Mouse (Mus musculus) CH12.LX (cell line): Measurements from ENCODE around the gene Artn. TPM values are rescaled to one million over a fixed set of nuclear protein-coding genes. Genes with fewer than 3 reads are reported as not detected.

Source experiments
- DNase-seq: peaks from one replicate; pipeline ENCODE4 v3.0.0-alpha.2; 2013; ENCODE audit errors: extremely low read depth
- H3K27ac ChIP-seq: 2 replicates; pipeline ENCODE4 v1.5.1; 2012; ENCODE audit warnings: low read depth, mild to moderate bottlenecking, control low read depth, moderate library complexity; ENCODE audit not compliant: insufficient read depth
- H3K27me3 ChIP-seq: replicated peaks from 2 replicates; pipeline ENCODE3; 2012; ENCODE audit warnings: inconsistent platforms
- H3K36me3 ChIP-seq, 2 experiments: replicated peaks in 1 of 2; 2 replicates each; pipeline versions ENCODE3 to v1.6.1; 2012; ENCODE audit warnings: inconsistent platforms in 1 of 2, low read length in 1 of 2, mild to moderate bottlenecking in 1 of 2, mixed read lengths in 1 of 2, moderate library complexity in 1 of 2; ENCODE audit not compliant: control insufficient read depth in 1 of 2, insufficient read depth in 1 of 2
- H3K4me1 ChIP-seq, 2 experiments: 2 replicates each; pipeline ENCODE4 v1.6.1; 2012; ENCODE audit warnings: inconsistent platforms in 1 of 2, moderate library complexity in 1 of 2; ENCODE audit not compliant: insufficient read depth in 2 of 2, control insufficient read depth in 1 of 2
- H3K4me2 ChIP-seq: 2 replicates; pipeline ENCODE4 v1.6.1; 2012; ENCODE audit warnings: low read depth, mild to moderate bottlenecking, control low read depth; ENCODE audit not compliant: poor library complexity, insufficient read depth, severe bottlenecking
- H3K4me3 ChIP-seq, 3 experiments: fragments of 150-350 bp in 1 of 3; sonication (generic) in 1 of 3; replicated peaks in 1 of 3; 2 replicates each; pipeline versions ENCODE3 to v1.5.1; 2011 to 2012; ENCODE audit warnings: low read depth in 2 of 3, low read length in 2 of 3, mild to moderate bottlenecking in 2 of 3, moderate library complexity in 2 of 3, control low read depth in 1 of 3, improper control_type of control experiment in 1 of 3, inconsistent platforms in 1 of 3, mixed read lengths in 1 of 3; ENCODE audit not compliant: poor library complexity in 1 of 3
- H3K79me2 ChIP-seq: replicated peaks from 2 replicates; pipeline ENCODE4 v1.6.1; 2012; ENCODE audit warnings: mild to moderate bottlenecking, moderate library complexity; ENCODE audit not compliant: control insufficient read depth, poor library complexity, insufficient read depth, severe bottlenecking; ENCODE audit errors: extremely low read depth
- H3K9ac ChIP-seq: 2 replicates; pipeline ENCODE4 v1.6.1; 2012; ENCODE audit warnings: low read depth, mild to moderate bottlenecking, control low read depth, moderate library complexity; ENCODE audit not compliant: insufficient read depth
- H3K9me3 ChIP-seq: replicated peaks from 2 replicates; pipeline ENCODE3; 2012; ENCODE audit warnings: low read length, inconsistent platforms, mixed read lengths
- CTCF ChIP-seq, 2 experiments: IDR thresholded peaks in 1 of 2; conservative IDR thresholded peaks in 1 of 2; 2 replicates each; pipeline ENCODE4 v1.5.1; 2011 to 2012; ENCODE audit warnings: low read depth in 2 of 2, low read length in 2 of 2, improper control_type of control experiment in 1 of 2, inconsistent platforms in 1 of 2, mild to moderate bottlenecking in 1 of 2, moderate library complexity in 1 of 2
- GABPA ChIP-seq: IDR thresholded peaks from 2 replicates; pipeline ENCODE4 v1.6.1; 2012; ENCODE audit warnings: low read depth, low read length, improper control_type of control experiment, inconsistent platforms; ENCODE audit not compliant: insufficient replicate concordance
- HCFC1 ChIP-seq: IDR thresholded peaks from 2 replicates; pipeline ENCODE4 v1.6.1; 2012; ENCODE audit warnings: low read depth, mild to moderate bottlenecking, inconsistent platforms, low read length, improper control_type of control experiment
- MAX ChIP-seq: IDR thresholded peaks from 2 replicates; pipeline ENCODE4 v1.6.1; 2011; ENCODE audit warnings: low read length, improper control_type of control experiment
- MEF2A ChIP-seq: IDR thresholded peaks from 2 replicates; pipeline ENCODE4 v1.6.1; 2014; ENCODE audit warnings: low read depth, mild to moderate bottlenecking, inconsistent platforms, low read length, improper control_type of control experiment, borderline replicate concordance
- NRF1 ChIP-seq: IDR thresholded peaks from 2 replicates; pipeline ENCODE4 v1.6.1; 2014; ENCODE audit warnings: low read depth, mild to moderate bottlenecking, inconsistent platforms, low read length, improper control_type of control experiment, moderate library complexity
- POLR2A ChIP-seq: IDR thresholded peaks from 2 replicates; pipeline ENCODE4 v1.6.1; 2011; ENCODE audit warnings: low read depth, mild to moderate bottlenecking, improper control_type of control experiment, low read length
- RAD21 ChIP-seq: IDR thresholded peaks from 2 replicates; pipeline ENCODE4 v1.6.1; 2011; ENCODE audit warnings: low read depth, mild to moderate bottlenecking, low read length, improper control_type of control experiment, moderate library complexity
- RCOR1 ChIP-seq: conservative IDR thresholded peaks from 2 replicates; pipeline ENCODE4 v1.6.1; 2012; ENCODE audit warnings: low read depth, mild to moderate bottlenecking, inconsistent platforms, low read length, improper control_type of control experiment
- SMC3 ChIP-seq: IDR thresholded peaks from 2 replicates; pipeline ENCODE4 v1.6.1; 2011; ENCODE audit warnings: low read depth, low read length, improper control_type of control experiment
- TCF12 ChIP-seq: IDR thresholded peaks from 2 replicates; pipeline ENCODE4 v1.6.1; 2014; ENCODE audit warnings: low read depth, mild to moderate bottlenecking, inconsistent platforms, low read length, improper control_type of control experiment
- USF2 ChIP-seq: conservative IDR thresholded peaks from 2 replicates; pipeline ENCODE4 v1.6.1; 2011; ENCODE audit warnings: low read depth, low read length, improper control_type of control experiment
- ZKSCAN1 ChIP-seq: IDR thresholded peaks from 2 replicates; pipeline ENCODE4 v1.6.1; 2012; ENCODE audit warnings: low read depth, inconsistent platforms, low read length, improper control_type of control experiment, borderline replicate concordance
- ZMIZ1 ChIP-seq: IDR thresholded peaks from 2 replicates; pipeline ENCODE4 v1.6.1; 2012; ENCODE audit warnings: low read depth, mild to moderate bottlenecking, inconsistent platforms, low read length, improper control_type of control experiment
- dilution Hi-C: fragments of 300-500 bp; cut with MboI; formaldehyde crosslinking; loops from 2 replicates; pipeline ENCODE4 v1.14.3; 2020; ENCODE audit warnings: low sequenced_read_pairs; ENCODE audit not compliant: extremely low pct_unique_long_range_greater_than_20kb, extremely low pct_ligation_motif_present
- in situ Hi-C: fragments of 300-500 bp; cut with MboI; formaldehyde crosslinking; loops from 3 replicates; pipeline ENCODE4 v1.14.3; 2019; ENCODE audit warnings: low sequenced_read_pairs, low pct_ligation_motif_present, low pct_unique_long_range_greater_than_20kb, mixed read lengths
- polyA plus RNA-seq: library from polyadenylated mRNA; unstranded; fragments of >175 nt; gene quantifications from 2 replicates; pipeline ENCODE4 v1.2.1, GENCODE M21; 2012; ENCODE audit warnings: low read depth; ENCODE audit not compliant: insufficient read length
- total RNA-seq, 2 experiments: library from RNA; depleted of rRNA; stranded (reverse); fragments of 300-350 nt in 1 of 2; fragments of >200 nt in 1 of 2; gene quantifications; 2 replicates each; pipeline ENCODE4 v1.2.3; 2012 to 2014

The Artn gene
- total and polyA plus RNA-seq, 3 experiments = not detected

DNA sequence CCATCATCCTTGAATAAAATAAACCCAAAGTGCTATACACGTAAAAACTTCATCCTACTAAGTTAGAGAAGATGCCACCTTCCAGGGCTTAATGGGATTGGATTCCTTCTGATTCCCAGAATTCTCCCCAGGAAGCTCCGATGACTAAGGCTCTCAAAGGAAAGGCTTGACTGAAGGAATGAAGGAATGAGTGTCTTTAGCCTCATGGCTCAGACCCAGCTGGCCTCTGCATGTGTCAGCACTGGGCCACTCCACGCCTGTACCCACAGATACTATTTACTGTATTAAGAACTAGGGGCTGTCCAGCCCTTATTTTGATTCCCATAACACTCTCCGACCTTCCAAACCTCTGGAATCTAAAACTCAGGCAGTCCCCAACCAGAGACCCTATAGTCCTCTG lies 4.5 kb upstream of the Artn start (continued):
- TF ChIP-seq MEF2A = no peak

DNA sequence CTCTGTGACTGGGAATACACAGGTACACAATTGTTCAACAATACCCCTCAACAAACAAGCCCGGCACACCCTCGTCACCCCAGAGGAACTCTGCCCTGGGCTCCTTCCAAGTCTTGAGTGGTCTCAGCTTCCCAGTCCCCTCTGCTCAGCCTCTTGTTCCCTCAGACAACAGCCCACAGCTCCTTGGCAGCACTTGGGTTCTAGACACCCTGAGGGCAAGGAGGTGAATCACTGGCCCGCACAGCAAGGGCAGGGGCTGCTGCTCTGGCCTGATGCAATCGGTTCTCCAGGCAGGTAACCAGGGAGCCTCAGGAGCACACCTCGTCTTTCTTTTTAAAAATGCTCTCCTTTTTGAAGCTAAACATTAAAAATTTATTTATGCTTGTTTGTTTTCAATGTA lies 3.7 kb upstream of the Artn start:
- no peaks in the 10 kb centered on the region for H3K79me2 ChIP-seq
- peaks cover 1 to 11% of the 10 kb centered on the region in 2 experiments; a peak in 2 of 4 replicates for H3K4me1 ChIP-seq
- in situ Hi-C loops (no loop called here), dilution Hi-C loops (no loop called here)
- no peak for DNase-seq
- H3K36me3 ChIP-seq = peaks cover 0 to 15% of the 10 kb centered on the region in 2 experiments
- TF ChIP-seq MAX (no peak), POLR2A (no peak)
- no peak overlapping the region for H3K4me3 ChIP-seq
- no peak overlapping the region for H3K9ac ChIP-seq
- H3K9me3 ChIP-seq = peaks cover 2% of the 10 kb centered on the region
- H3K27me3 ChIP-seq = no peaks in the 10 kb centered on the region
- no peak overlapping the region for H3K4me2 ChIP-seq
- no peak overlapping the region for H3K27ac ChIP-seq

DNA sequence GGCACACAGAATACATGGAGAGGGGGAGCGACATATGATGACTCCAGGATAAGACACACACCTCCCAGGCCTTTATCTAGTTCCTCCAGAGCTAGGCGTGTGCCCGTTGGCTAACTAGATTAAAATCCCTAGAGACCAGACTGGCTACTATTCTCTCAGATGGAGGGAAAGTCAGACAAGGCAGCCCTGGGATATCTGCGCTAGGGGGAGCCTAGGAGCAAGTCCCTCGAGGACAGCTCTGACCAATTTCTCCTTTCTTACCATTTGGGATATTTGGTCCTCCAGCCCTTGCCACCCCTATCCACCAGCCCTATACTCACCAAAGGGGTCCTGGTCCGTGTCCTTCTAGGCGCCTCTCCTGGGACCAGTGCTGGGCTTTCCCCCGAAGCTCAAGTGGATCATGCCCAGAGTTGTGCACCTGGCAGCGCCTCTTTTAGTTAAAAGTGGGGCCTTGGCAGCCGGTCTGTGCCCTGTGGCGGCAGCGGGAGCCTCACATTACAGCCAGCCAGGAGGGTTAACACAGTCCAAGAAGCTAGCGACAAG lies 793 bp downstream of the Artn start:
- Histone ChIP-seq H3K9me3 (peaks cover 2% of the 10 kb centered on the region), H3K27ac (no peak overlapping the region), H3K4me1 (peaks cover 2 to 15% of the 10 kb centered on the region in 2 experiments; a peak in 2 of 4 replicates), H3K9ac (no peak overlapping the region), H3K4me2 (0 out of 2 replicates have a peak overlapping the region, but pooled peaks have one; percentile 21), H3K79me2 (no peaks in the 10 kb centered on the region), H3K36me3 (peaks cover 0 to 7% of the 10 kb centered on the region in 2 experiments), H3K27me3 (no peaks in the 10 kb centered on the region), H3K4me3 (no peak overlapping the region)
- no peak for TF ChIP-seq ZKSCAN1
- peak in 1 of 2 experiments; percentile 59; a peak in 2 of 4 replicates for TF ChIP-seq CTCF (conservative IDR thresholded peaks at IDR 0.05 in 1 of 2, IDR thresholded peaks at IDR 0.05 in 1 of 2; ENCODE audit: low read depth in 2 of 2, low read length in 2 of 2)
- TF ChIP-seq USF2 = no peak
- no peak for TF ChIP-seq ZMIZ1
- no peak for TF ChIP-seq HCFC1
- TF ChIP-seq RAD21 = peak; percentile 13
- no peak for TF ChIP-seq TCF12
- TF ChIP-seq NRF1 = no peak
- TF ChIP-seq RCOR1 = no peak
- peak; percentile 43 for TF ChIP-seq SMC3
- TF ChIP-seq GABPA = no peak
- dilution Hi-C loops (no loop called here), in situ Hi-C loops (loop anchor here (5.0 kb wide), 1 partner anchor 159 kb away; no protein-coding TSS in a partner anchor)
- peak; percentile 25 for DNase-seq
